Mouse (Mus musculus): ENCODE results near the gene Fem1b. TPM values are rescaled to one million over a fixed set of nuclear protein-coding genes. Genes with fewer than 3 reads are reported as not detected.

Gene Fem1b
- polyA plus RNA-seq, 1 experiment from 2014 or later = 30.6 TPM

GRCm38 (mm10) chr9:62758288-62758687, 53.4 kb downstream of the Fem1b start:
- Histone ChIP-seq H3K4me2 (replicated peaks; ENCODE audit: low read depth, low read length) (no peak overlapping the region), H3K4me3 (ENCODE audit: low read depth, low read length) (no peak overlapping the region), H3K27me3 (ENCODE audit: control insufficient read depth, insufficient read depth, low read length) (no peaks in the 10 kb centered on the region), H3K36me3 (ENCODE audit: control insufficient read depth, insufficient read depth, low read length) (no peaks in the 10 kb centered on the region), H3K9ac (replicated peaks; ENCODE audit: low read depth, low read length) (no peak overlapping the region), H3K9me3 (ENCODE audit: control insufficient read depth, low read depth, low read length) (no peaks in the 10 kb centered on the region), H3K4me1 (ENCODE audit: control insufficient read depth, insufficient read depth, low read length) (no peaks in the 10 kb centered on the region), H3K27ac (ENCODE audit: low read length) (no peak overlapping the region)
- WGBS = 79% methylated on average over 4 of the region's 4 CpGs
- no peak for ATAC-seq (ENCODE audit: insufficient number of reproducible peaks, insufficient read depth, low FRiP score, low read depth)

DNA sequence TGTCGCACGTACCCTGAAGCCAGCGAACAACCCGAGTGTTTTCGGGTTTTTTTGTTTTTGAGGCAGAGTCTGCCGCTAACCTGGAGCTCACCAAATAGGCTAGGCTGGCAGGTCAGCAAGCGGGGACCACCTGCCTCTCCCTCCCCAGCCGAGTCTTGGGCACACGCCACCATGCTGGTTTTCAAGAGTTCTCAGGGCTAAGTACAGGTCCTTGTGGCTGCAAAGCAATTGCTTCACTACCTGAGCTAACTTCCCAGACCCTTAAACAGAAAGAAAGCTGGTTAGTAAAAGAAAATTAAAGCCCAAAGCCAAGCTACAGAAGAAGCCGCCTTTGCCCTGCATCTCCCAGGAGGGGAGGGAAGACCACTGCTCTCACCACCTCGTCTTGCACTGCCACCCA, 61.4 kb downstream of the Fem1b start:
- ATAC-seq (ENCODE audit: insufficient number of reproducible peaks, insufficient read depth, low FRiP score, low read depth) = no peak
- Histone ChIP-seq H3K9me3 (ENCODE audit: control insufficient read depth, low read depth, low read length) (no peaks in the 10 kb centered on the region), H3K4me2 (replicated peaks; ENCODE audit: low read depth, low read length) (no peak overlapping the region), H3K27ac (ENCODE audit: low read length) (no peak overlapping the region), H3K4me3 (ENCODE audit: low read depth, low read length) (no peak overlapping the region), H3K9ac (replicated peaks; ENCODE audit: low read depth, low read length) (no peak overlapping the region), H3K27me3 (ENCODE audit: control insufficient read depth, insufficient read depth, low read length) (no peaks in the 10 kb centered on the region), H3K4me1 (ENCODE audit: control insufficient read depth, insufficient read depth, low read length) (peaks cover 3% of the 10 kb centered on the region; the same call in 1 of the 2 replicates), H3K36me3 (ENCODE audit: control insufficient read depth, insufficient read depth, low read length) (no peaks in the 10 kb centered on the region)
- 86% methylated on average over 11 of the region's 11 CpGs for WGBS

GRCm38 (mm10) chr9:62749666-62750065, 62.1 kb downstream of the Fem1b start:
- Histone ChIP-seq H3K27me3 (ENCODE audit: control insufficient read depth, insufficient read depth, low read length) (no peaks in the 10 kb centered on the region), H3K36me3 (ENCODE audit: control insufficient read depth, insufficient read depth, low read length) (no peaks in the 10 kb centered on the region), H3K9me3 (ENCODE audit: control insufficient read depth, low read depth, low read length) (no peaks in the 10 kb centered on the region), H3K4me2 (replicated peaks; ENCODE audit: low read depth, low read length) (no peak overlapping the region), H3K27ac (ENCODE audit: low read length) (no peak overlapping the region), H3K9ac (replicated peaks; ENCODE audit: low read depth, low read length) (no peak overlapping the region), H3K4me1 (ENCODE audit: control insufficient read depth, insufficient read depth, low read length) (peaks cover 3% of the 10 kb centered on the region; the same call in 1 of the 2 replicates), H3K4me3 (ENCODE audit: low read depth, low read length) (no peak overlapping the region)
- no peak for ATAC-seq (ENCODE audit: insufficient number of reproducible peaks, insufficient read depth, low FRiP score, low read depth)
- WGBS = 61% methylated on average over 6 of the region's 6 CpGs

GRCm38 (mm10) chr9:62746646-62747045, 65.1 kb downstream of the Fem1b start:
- H3K4me1 ChIP-seq (ENCODE audit: control insufficient read depth, insufficient read depth, low read length) = peaks cover 3% of the 10 kb centered on the region; the same call in 1 of the 2 replicates
- H3K27ac ChIP-seq (ENCODE audit: low read length) = no peak overlapping the region
- H3K9me3 ChIP-seq (ENCODE audit: control insufficient read depth, low read depth, low read length) = no peaks in the 10 kb centered on the region
- no peak overlapping the region for H3K9ac ChIP-seq (replicated peaks; ENCODE audit: low read depth, low read length)
- no peak overlapping the region for H3K4me2 ChIP-seq (replicated peaks; ENCODE audit: low read depth, low read length)
- WGBS = 67% methylated on average over 6 of the region's 6 CpGs
- no peaks in the 10 kb centered on the region for H3K27me3 ChIP-seq (ENCODE audit: control insufficient read depth, insufficient read depth, low read length)
- H3K36me3 ChIP-seq (ENCODE audit: control insufficient read depth, insufficient read depth, low read length) = no peaks in the 10 kb centered on the region
- ATAC-seq (ENCODE audit: insufficient number of reproducible peaks, insufficient read depth, low FRiP score, low read depth) = no peak
- no peak overlapping the region for H3K4me3 ChIP-seq (ENCODE audit: low read depth, low read length)

- no peaks in the 10 kb centered on the region for H3K36me3 ChIP-seq (ENCODE audit: control insufficient read depth, insufficient read depth, low read length)
- peaks cover 3% of the 10 kb centered on the region; the same call in 1 of the 2 replicates for H3K4me1 ChIP-seq (ENCODE audit: control insufficient read depth, insufficient read depth, low read length)
- H3K9ac ChIP-seq (replicated peaks; ENCODE audit: low read depth, low read length) = no peak overlapping the region
- H3K9me3 ChIP-seq (ENCODE audit: control insufficient read depth, low read depth, low read length) = no peaks in the 10 kb centered on the region
- no peak overlapping the region for H3K4me2 ChIP-seq (replicated peaks; ENCODE audit: low read depth, low read length)
- no peak for ATAC-seq (ENCODE audit: insufficient number of reproducible peaks, insufficient read depth, low FRiP score, low read depth)
- 57% methylated on average over 7 of the region's 7 CpGs for WGBS
- no peak overlapping the region for H3K27ac ChIP-seq (ENCODE audit: low read length)
- H3K4me3 ChIP-seq (ENCODE audit: low read depth, low read length) = no peak overlapping the region
- H3K27me3 ChIP-seq (ENCODE audit: control insufficient read depth, insufficient read depth, low read length) = no peaks in the 10 kb centered on the region
Measured at GRCm38 (mm10) chr9:62744558-62745275, 67.0 kb downstream of the Fem1b start.

Other genes starting within 250 kb of the Fem1b start
- gene Itga11, start 134.1 kb downstream of the Fem1b start, polyA plus RNA-seq (2014; fragmentation: Nextera tagmentation; extraction: Ambion mirVana) = 1.4 and 2.0 TPM in 2 replicates
- 22.2 and 26.4 TPM in 2 replicates for gene Cln6, start 26.9 kb upstream of the Fem1b start, polyA plus RNA-seq (2014; fragmentation: Nextera tagmentation; extraction: Ambion mirVana)
- 21.9 and 25.1 TPM in 2 replicates for gene Calml4, start 46.1 kb upstream of the Fem1b start, polyA plus RNA-seq (2014; fragmentation: Nextera tagmentation; extraction: Ambion mirVana)
- 67.9 and 75.2 TPM in 2 replicates for gene Pias1, start 176.0 kb upstream of the Fem1b start, polyA plus RNA-seq (2014; fragmentation: Nextera tagmentation; extraction: Ambion mirVana)